ENCODE assay signal across 9 mouse cellular contexts in the genomic region with DNA sequence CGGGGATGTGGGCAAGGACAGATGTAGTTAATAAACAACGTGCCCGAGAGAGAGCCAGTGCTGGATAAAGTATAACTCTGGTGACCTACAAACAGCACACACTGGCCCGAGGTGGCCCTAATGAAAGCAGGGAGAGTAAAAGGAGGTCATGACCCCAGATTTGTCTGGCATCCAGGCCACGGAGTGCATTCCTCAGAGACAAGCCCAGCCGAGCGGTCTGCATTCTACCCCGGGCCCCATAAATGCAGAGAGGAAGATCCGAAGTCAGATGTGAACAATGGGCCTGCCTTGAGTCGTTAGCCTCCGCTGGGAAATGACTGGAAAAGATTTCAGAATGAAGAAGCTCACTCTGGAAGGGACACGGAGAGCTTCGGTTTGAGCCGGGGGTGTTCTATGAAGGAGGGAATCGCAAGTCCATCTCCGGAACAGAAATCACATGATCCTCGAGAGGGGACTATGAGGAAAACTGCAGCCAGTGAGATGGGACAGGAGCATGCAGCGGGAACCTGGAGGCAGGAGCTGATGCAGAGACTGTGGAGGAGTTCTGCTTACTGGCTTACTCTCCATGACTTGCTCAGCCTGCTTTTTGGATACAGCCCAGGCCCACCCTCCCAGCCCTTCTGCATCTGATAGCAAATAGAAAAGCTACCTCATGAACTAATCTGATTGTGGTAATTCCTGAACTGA.
DNase-seq lines count a peak whose midpoint lies in the region; ATAC-seq and TF ChIP-seq lines count a peak whose summit lies in the region.
"Had no signal": no experiment of that assay in that cellular context is flagged by ENCODE, and none has a peak within 500 bp of the region (broad histone marks: within the 10 kb centered on the region; RNA-seq: fewer than 3 reads in every experiment).

No protein-coding gene starts in this region.

- peaks cover 3% of the 10 kb centered on the region; the same call in 1 of the 2 replicates for H3K9me3 ChIP-seq in forebrain, embryonic 10.5 days
- H3K9me3 ChIP-seq in forebrain, embryonic 12.5 days: 0 out of 2 replicates have a peak, but pooled peaks cover 3% of the 10 kb centered on the region
- no peaks in the 10 kb centered on the region for H3K9me3 ChIP-seq in liver, embryonic 13.5 days (replicated peaks)

- peak overlapping the region; percentile 73 for H3K27ac ChIP-seq in forebrain, embryonic 10.5 days
- no peak overlapping the region for H3K27ac ChIP-seq in forebrain, embryonic 12.5 days
- H3K27ac ChIP-seq in kidney, adult 2 months (ENCODE audit: insufficient read depth, low read depth, low read length): peak overlapping the region; percentile 96
- H3K27ac ChIP-seq in liver, embryonic 13.5 days: peak overlapping the region; percentile 34; the same call in 1 of the 2 replicates

- H3K36me3 ChIP-seq in forebrain, embryonic 10.5 days (replicated peaks): no peaks in the 10 kb centered on the region
- H3K36me3 ChIP-seq in forebrain, embryonic 12.5 days (replicated peaks): no peaks in the 10 kb centered on the region
- no peaks in the 10 kb centered on the region for H3K36me3 ChIP-seq in kidney, adult 2 months (ENCODE audit: control insufficient read depth, insufficient read depth, low read length)
- H3K36me3 ChIP-seq in liver, embryonic 13.5 days: no peaks in the 10 kb centered on the region

- no peak overlapping the region for H3K4me2 ChIP-seq in forebrain, embryonic 12.5 days
- no peak overlapping the region for H3K4me2 ChIP-seq in liver, embryonic 13.5 days
- H3K4me2 ChIP-seq: lung, embryonic 14.5 days had no signal

- H3K4me1 ChIP-seq in forebrain, embryonic 10.5 days: peaks cover 15% of the 10 kb centered on the region
- H3K4me1 ChIP-seq in forebrain, embryonic 12.5 days: 0 out of 2 replicates have a peak, but pooled peaks cover 6% of the 10 kb centered on the region
- peaks cover 12% of the 10 kb centered on the region for H3K4me1 ChIP-seq in kidney, adult 2 months (ENCODE audit: control insufficient read depth, insufficient read depth, low read length)
- 0 out of 2 replicates have a peak, but pooled peaks cover 3% of the 10 kb centered on the region for H3K4me1 ChIP-seq in liver, embryonic 13.5 days (replicated peaks)

- no peak for TF ChIP-seq CTCF in kidney, adult 2 months (conservative IDR thresholded peaks at IDR 0.05; ENCODE audit: insufficient read depth, insufficient read length, low read depth, low read length)

- TF ChIP-seq POLR2A in kidney, adult 2 months (IDR thresholded peaks at IDR 0.05; ENCODE audit: low read depth, low read length): no peak

- H3K27me3 ChIP-seq in forebrain, embryonic 10.5 days (ENCODE audit: poor library complexity, severe bottlenecking): no peaks in the 10 kb centered on the region
- no peaks in the 10 kb centered on the region for H3K27me3 ChIP-seq in forebrain, embryonic 12.5 days
- H3K27me3 ChIP-seq in kidney, adult 2 months (replicated peaks; ENCODE audit: control insufficient read depth, insufficient read depth, low read length): no peaks in the 10 kb centered on the region
- H3K27me3 ChIP-seq in liver, embryonic 13.5 days: no peaks in the 10 kb centered on the region

- no peak for ATAC-seq in forebrain, embryonic 12.5 days (ENCODE audit: low FRiP score)
- peak; percentile 81 for ATAC-seq in liver, embryonic 13.5 days (ENCODE audit: low read depth)
- ATAC-seq in activated CD4-positive, CD25-positive, alpha-beta regulatory T cell, adult 4 months: no peak

- H3K9ac ChIP-seq in forebrain, embryonic 12.5 days: no peak overlapping the region
- H3K9ac ChIP-seq in liver, embryonic 13.5 days: no peak overlapping the region
- H3K9ac ChIP-seq: lung, embryonic 14.5 days had no signal

- H3K4me3 ChIP-seq in forebrain, embryonic 10.5 days: no peak overlapping the region
- no peak overlapping the region for H3K4me3 ChIP-seq in forebrain, embryonic 12.5 days (replicated peaks)
- 0 out of 2 replicates have a peak overlapping the region, but pooled peaks have one; percentile 2 for H3K4me3 ChIP-seq in kidney, adult 2 months (ENCODE audit: insufficient read depth, low read depth, low read length)
- no peak overlapping the region for H3K4me3 ChIP-seq in liver, embryonic 13.5 days (replicated peaks)

- peak; percentile 36 for DNase-seq in forebrain, embryonic 10.5 days (ENCODE audit: extremely low spot score, low spot score)
- DNase-seq in R1 (ENCODE audit: low read depth, low spot score): peak; percentile 70
- peak; percentile 95 for DNase-seq in kidney, adult 2 months
- DNase-seq in liver, embryonic 13.5 days: no peak
- no peak for DNase-seq in spleen, postnatal 4 days (ENCODE audit: low spot score in 2 of 2)
- DNase-seq in layer of hippocampus, adult 8-10 months (ENCODE audit: low spot score in 2 of 2): no peak
- DNase-seq: lung, embryonic 14.5 days had no signal

- WGBS in forebrain, embryonic 10.5 days: 30% methylated on average over 18 of the region's 18 CpGs
- 34% methylated on average over 18 of the region's 18 CpGs for WGBS in forebrain, embryonic 12.5 days
- 13% methylated on average over 18 of the region's 18 CpGs for WGBS in kidney, adult 2 months
- 58% methylated on average over 18 of the region's 18 CpGs for WGBS in liver, embryonic 13.5 days (ENCODE audit: insufficient replicate concordance)

Comparison
In these comparisons a context has a peak if more than half of its experiments do, and no peak if none do; other contexts are left out.
1. DNase-seq: peak in forebrain, embryonic 10.5 days (single experiment), R1 (single experiment) and kidney, adult 2 months (single experiment); none in liver, embryonic 13.5 days (single experiment), spleen, postnatal 4 days (0 of 2) and layer of hippocampus, adult 8-10 months (0 of 2).